Mouse (Mus musculus) liver, embryonic 11.5 days (tissue): ENCODE measurements around the gene Spag9. TPM values are rescaled to one million over a fixed set of nuclear protein-coding genes. Genes with fewer than 3 reads are reported as not detected.

ENCODE experiments used
- ATAC-seq: fragments of 200-750 bp; cut with Nextera tagmentation; replicated peaks from 2 replicates; pipeline ENCODE4 v1.8.0; 2017; ENCODE audit warnings: moderate number of reproducible peaks, mild to moderate bottlenecking, moderate TSS enrichment, moderate library complexity; ENCODE audit not compliant: low FRiP score
- DNase-seq: peaks from one replicate; pipeline ENCODE4 v3.0.0-alpha.2; 2017; ENCODE audit warnings: low spot score
- H3K27ac ChIP-seq: fragments of 300-500 bp; sonication (generic); 2 replicates; pipeline ENCODE4 v1.5.1; 2014; ENCODE audit warnings: mild to moderate bottlenecking, low read depth, low read length, control low read depth
- H3K27me3 ChIP-seq: fragments of 300-500 bp; sonication (generic); replicated peaks from 2 replicates; pipeline ENCODE4 v1.6.1; 2014; ENCODE audit warnings: low read length, mixed read lengths; ENCODE audit not compliant: control insufficient read depth, insufficient read depth
- H3K36me3 ChIP-seq: fragments of 300-500 bp; sonication (generic); 2 replicates; pipeline ENCODE4 v1.6.1; 2014; ENCODE audit warnings: mild to moderate bottlenecking, low read length, moderate library complexity, mixed read lengths; ENCODE audit not compliant: control insufficient read depth, insufficient read depth
- H3K4me1 ChIP-seq: fragments of 300-500 bp; sonication (generic); replicated peaks from 2 replicates; pipeline ENCODE4 v1.6.1; 2014; ENCODE audit warnings: low read length, mixed read lengths; ENCODE audit not compliant: control insufficient read depth, insufficient read depth
- H3K4me2 ChIP-seq: fragments of 300-500 bp; sonication (generic); 2 replicates; pipeline ENCODE4 v1.6.1; 2014; ENCODE audit warnings: mild to moderate bottlenecking, control low read depth, moderate library complexity
- H3K4me3 ChIP-seq: fragments of 300-500 bp; sonication (generic); 2 replicates; pipeline ENCODE4 v1.5.1; 2014; ENCODE audit warnings: low read depth, low read length, control low read depth
- H3K9ac ChIP-seq: fragments of 300-500 bp; sonication (generic); 2 replicates; pipeline ENCODE4 v1.6.1; 2014; ENCODE audit warnings: low read depth, low read length, control low read depth
- H3K9me3 ChIP-seq: fragments of 300-500 bp; sonication (generic); 2 replicates; pipeline ENCODE4 v1.6.1; 2016; ENCODE audit warnings: low read length, inconsistent platforms, mixed read lengths; ENCODE audit not compliant: control insufficient read depth
- WGBS: fragments of 180-500 bp; shearing (Covaris S2); extraction: QIAGEN DNeasy Blood & Tissue Kit; methylation state at CpG from one replicate; pipeline ENCODE4 v1.1.7; 2014; 5-methylcytosine and 5-hydroxymethylcytosine counted together
- polyA plus RNA-seq: library from polyadenylated mRNA; unstranded; fragments of >200 nt; fragmentation: Nextera tagmentation; extraction: Ambion mirVana; gene quantifications from 2 replicates; pipeline ENCODE4 v1.2.1, GENCODE M21; 2014

Gene Spag9
- polyA plus RNA-seq, 1 experiment from 2014 or later = 24.6 TPM

DNA sequence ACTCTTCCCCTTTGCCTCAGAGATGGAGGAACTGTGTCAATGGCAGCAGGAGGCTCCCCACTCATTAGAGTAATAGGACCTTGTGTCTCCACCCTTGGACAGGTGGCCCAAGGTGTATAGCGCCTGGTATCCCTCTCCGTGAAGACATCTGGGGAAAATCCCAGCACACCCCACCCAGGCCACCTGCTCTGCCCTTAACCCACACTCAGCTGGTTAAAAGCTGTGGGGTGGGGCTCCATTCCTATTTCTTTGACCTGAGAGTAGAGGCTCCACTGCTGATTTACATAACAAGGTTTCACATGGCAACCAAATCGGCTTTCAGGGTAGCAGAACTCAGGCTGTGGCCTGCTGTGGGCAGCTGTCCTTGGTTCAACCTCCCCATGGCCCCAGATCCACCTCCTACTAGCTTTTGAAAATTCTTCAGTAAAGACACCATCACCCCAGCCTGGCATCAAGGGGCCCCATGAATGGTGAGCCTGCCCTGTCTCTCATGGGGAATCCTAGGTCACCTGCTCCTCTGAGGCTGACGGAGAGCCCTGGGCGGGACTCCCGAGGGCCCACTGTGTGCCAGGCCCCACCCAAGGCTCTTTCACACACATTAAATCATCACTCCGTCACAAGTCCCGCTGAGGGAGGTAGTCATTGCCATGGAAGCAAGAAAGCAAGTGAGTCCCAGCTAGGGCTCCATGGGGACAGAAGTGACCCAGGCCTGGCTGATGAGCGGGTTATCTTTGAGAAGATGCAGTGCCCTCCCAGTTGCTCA, 167.3 kb downstream of the Spag9 start:
- ATAC-seq = no peak
- Histone ChIP-seq H3K9me3 (no peaks in the 10 kb centered on the region), H3K4me2 (no peak overlapping the region), H3K4me3 (no peak overlapping the region), H3K36me3 (no peaks in the 10 kb centered on the region), H3K27ac (no peak overlapping the region), H3K4me1 (peaks cover 10% of the 10 kb centered on the region), H3K27me3 (peaks cover 4% of the 10 kb centered on the region; the same call in 1 of the 2 replicates), H3K9ac (no peak overlapping the region)
- WGBS = 79% methylated on average over 9 of the region's 9 CpGs
- no peak for DNase-seq

DNA sequence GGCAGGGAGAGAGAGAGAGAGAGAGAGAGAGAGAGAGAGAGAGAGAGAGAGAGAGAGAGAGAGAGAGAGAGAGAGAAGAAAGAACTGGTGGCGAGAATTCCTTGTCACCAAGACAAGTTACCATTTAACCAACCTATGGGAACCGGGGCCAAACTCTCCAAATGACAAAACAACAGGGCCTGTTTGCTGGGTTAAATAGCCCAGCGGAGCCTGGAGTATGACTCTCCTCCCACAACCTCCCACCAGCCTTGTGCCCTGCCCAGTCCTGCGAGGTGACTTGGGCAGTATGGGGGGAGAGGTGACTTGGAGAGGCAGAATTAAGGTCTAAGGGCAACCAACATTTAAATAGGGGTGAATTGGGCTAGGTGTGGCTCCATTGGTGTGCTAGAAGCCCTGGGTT, 169.9 kb downstream of the Spag9 start:
- WGBS = 74% methylated on average over 4 of the region's 4 CpGs
- no peaks in the 10 kb centered on the region; the same call in none of the 2 replicates for H3K27me3 ChIP-seq
- no peak overlapping the region for H3K27ac ChIP-seq
- H3K36me3 ChIP-seq = no peaks in the 10 kb centered on the region
- H3K4me2 ChIP-seq = no peak overlapping the region
- DNase-seq = no peak
- no peaks in the 10 kb centered on the region for H3K9me3 ChIP-seq
- ATAC-seq = no peak
- no peak overlapping the region for H3K4me3 ChIP-seq
- H3K9ac ChIP-seq = no peak overlapping the region
- peaks cover 10% of the 10 kb centered on the region for H3K4me1 ChIP-seq

DNA sequence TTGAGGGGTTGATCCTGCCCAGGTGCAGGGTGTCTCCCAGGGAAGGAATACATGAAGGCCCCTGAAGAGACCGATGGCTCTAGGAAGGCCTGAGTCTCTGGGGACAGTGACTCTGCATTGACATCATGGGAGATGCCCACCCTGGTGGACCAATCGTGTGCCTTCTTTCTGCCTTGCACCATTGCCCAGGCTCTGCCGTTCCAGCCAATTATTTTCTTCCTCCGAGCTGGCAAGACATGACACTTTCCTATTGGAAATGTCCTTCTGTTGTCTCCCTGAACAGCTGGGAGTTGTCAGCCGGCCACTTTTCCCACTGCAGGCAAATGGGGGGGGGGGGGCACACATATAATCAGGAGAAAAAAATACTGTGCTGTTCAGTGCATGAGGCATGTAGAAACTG, 172.3 kb downstream of the Spag9 start:
- Histone ChIP-seq H3K4me2 (no peak overlapping the region), H3K4me1 (peaks cover 6% of the 10 kb centered on the region; the same call in 1 of the 2 replicates), H3K9ac (no peak overlapping the region), H3K36me3 (no peaks in the 10 kb centered on the region), H3K27me3 (peaks cover 2% of the 10 kb centered on the region; the same call in 1 of the 2 replicates), H3K4me3 (no peak overlapping the region), H3K27ac (no peak overlapping the region), H3K9me3 (no peaks in the 10 kb centered on the region)
- WGBS = 71% methylated on average over 5 of the region's 5 CpGs
- DNase-seq (no peak), ATAC-seq (no peak)

DNA sequence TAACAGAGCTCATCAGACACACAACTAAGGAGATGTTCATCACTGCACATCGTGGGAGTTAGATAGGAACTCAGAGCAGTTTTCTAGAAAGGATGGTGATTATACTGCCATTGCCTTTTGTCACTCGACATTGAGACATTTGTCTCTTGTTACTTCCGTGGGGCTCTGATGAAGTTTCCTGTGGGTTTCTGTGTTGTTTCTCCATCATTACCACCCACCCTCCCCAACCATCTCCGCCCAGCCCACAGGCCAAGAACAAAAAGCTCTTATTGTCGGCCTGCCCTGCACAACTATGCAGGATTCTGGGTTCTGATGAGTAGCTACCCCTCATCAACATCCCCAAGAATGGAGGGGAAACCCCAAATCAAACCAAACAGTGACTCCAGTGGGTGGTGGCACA, 173.7 kb downstream of the Spag9 start:
- no peak overlapping the region for H3K4me3 ChIP-seq
- no peak overlapping the region for H3K9ac ChIP-seq
- H3K9me3 ChIP-seq = no peaks in the 10 kb centered on the region
- 52% methylated on average over 5 of the region's 5 CpGs for WGBS
- H3K27me3 ChIP-seq = peaks cover 2% of the 10 kb centered on the region; the same call in 1 of the 2 replicates
- peaks cover 13% of the 10 kb centered on the region for H3K4me1 ChIP-seq
- H3K4me2 ChIP-seq = no peak overlapping the region
- H3K36me3 ChIP-seq = no peaks in the 10 kb centered on the region
- ATAC-seq (no peak), DNase-seq (no peak)
- no peak overlapping the region for H3K27ac ChIP-seq

DNA sequence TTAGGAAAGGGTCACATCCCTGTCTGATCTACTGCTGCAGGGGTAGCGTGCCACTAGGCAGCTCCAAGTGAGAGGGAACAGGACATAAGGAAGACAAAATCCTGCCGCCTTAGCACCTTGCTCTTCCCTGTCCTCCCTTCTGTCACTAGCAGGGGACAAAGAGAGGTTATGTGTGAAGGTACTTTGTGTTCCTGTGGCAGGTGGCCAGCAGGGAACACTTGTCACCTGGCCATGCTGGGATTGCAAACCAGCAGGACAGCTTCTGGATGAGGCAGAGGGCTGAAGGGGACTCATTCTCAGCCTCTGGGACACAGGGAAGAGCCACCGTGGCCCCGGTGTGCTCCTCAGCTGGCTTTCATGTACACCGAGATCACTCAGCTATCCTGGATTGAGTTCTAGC, 175.8 kb downstream of the Spag9 start:
- Histone ChIP-seq H3K4me2 (no peak overlapping the region), H3K9me3 (no peaks in the 10 kb centered on the region), H3K27me3 (peaks cover 2% of the 10 kb centered on the region; the same call in 1 of the 2 replicates), H3K36me3 (no peaks in the 10 kb centered on the region), H3K4me1 (peaks cover 19% of the 10 kb centered on the region), H3K9ac (no peak overlapping the region), H3K27ac (no peak overlapping the region), H3K4me3 (no peak overlapping the region)
- ATAC-seq (no peak), DNase-seq (no peak)
- 80% methylated on average over 5 of the region's 5 CpGs for whole genome bisulfite sequencing

DNA sequence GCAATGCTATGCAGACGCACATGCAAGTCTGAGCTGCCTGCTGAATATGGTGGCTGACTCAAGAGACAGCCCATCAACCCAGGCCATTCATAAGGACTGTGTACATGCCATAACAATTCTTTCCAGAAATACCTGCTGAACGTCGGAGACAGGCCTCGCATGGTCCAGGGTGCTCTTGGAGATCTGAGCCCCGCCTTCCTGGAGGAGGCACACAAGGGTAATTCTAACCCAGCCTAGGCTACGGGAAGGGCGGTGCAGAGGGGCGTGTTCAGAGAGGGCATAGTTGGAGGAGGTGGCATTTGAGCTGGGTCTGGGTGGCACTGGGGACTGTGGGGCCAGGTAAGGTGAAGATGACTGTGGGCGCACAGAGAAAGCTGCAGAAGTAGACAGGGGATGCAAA, 176.3 kb downstream of the Spag9 start:
- H3K4me1 ChIP-seq = peaks cover 19% of the 10 kb centered on the region
- no peak overlapping the region for H3K4me2 ChIP-seq
- H3K9ac ChIP-seq = no peak overlapping the region
- 78% methylated on average over 9 of the region's 9 CpGs for WGBS
- no peak overlapping the region for H3K4me3 ChIP-seq
- ATAC-seq = no peak; the same call in 1 of the 2 replicates
- peaks cover 2% of the 10 kb centered on the region; the same call in 1 of the 2 replicates for H3K27me3 ChIP-seq
- H3K9me3 ChIP-seq = no peaks in the 10 kb centered on the region
- no peak overlapping the region for H3K27ac ChIP-seq
- H3K36me3 ChIP-seq = no peaks in the 10 kb centered on the region
- no peak for DNase-seq

DNA sequence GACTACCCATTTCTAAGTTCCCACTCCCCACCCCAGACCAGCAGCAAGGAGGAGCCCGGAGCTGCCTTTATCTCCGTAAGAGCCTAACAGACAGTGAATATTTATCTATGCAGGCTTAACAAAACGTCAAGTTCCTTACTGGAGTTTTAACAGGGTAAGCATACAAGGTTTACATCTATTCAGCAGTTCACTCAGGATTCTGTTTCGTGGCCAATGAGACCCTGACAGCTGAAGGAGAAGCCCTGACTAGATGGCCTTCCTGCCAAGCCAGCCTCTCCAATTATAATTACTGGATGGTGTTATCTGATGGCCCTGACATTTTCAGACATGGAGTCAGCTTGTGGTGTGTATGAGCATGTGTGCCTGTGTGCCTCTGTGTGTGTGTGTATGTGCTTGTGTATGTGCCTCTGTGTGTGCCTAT, 177.8 kb downstream of the Spag9 start:
- 26% methylated on average over 4 of the region's 4 CpGs for WGBS
- no peaks in the 10 kb centered on the region for H3K36me3 ChIP-seq
- H3K9ac ChIP-seq = no peak overlapping the region
- H3K9me3 ChIP-seq = no peaks in the 10 kb centered on the region
- peaks cover 2% of the 10 kb centered on the region; the same call in 1 of the 2 replicates for H3K27me3 ChIP-seq
- no peak overlapping the region for H3K4me3 ChIP-seq
- H3K4me2 ChIP-seq = no peak overlapping the region
- peaks cover 19% of the 10 kb centered on the region for H3K4me1 ChIP-seq
- ATAC-seq (peak; percentile 73), DNase-seq (no peak)
- no peak overlapping the region for H3K27ac ChIP-seq

DNA sequence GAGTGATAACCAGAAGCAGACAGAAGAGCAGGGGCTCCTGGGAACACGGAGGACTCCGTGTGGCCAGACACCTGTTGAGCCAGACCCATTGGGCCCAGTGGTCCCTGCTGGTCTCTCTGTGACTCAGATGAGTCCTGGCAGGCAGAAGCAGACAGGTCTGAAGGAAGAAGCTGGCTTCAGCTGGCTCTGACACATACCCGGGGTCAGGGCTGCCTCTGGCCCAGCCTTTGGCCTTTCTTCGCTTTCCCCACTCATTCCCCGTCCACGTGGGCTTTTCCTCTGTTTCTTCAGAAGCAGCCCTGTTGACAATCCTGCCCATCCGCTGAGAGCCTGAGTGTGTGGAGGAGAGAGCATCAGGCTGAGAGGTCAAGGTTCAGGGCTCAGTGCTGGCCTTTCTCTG, 179.4 kb downstream of the Spag9 start:
- Histone ChIP-seq H3K9ac (no peak overlapping the region), H3K4me2 (no peak overlapping the region), H3K9me3 (no peaks in the 10 kb centered on the region), H3K27ac (no peak overlapping the region), H3K36me3 (no peaks in the 10 kb centered on the region), H3K27me3 (peaks cover 2% of the 10 kb centered on the region; the same call in 1 of the 2 replicates), H3K4me1 (peaks cover 22% of the 10 kb centered on the region), H3K4me3 (no peak overlapping the region)
- 62% methylated on average over 7 of the region's 7 CpGs for WGBS
- DNase-seq (no peak), ATAC-seq (no peak; the same call in 1 of the 2 replicates)
